Mouse (Mus musculus): ENCODE results near the gene Lrp8.

DNA sequence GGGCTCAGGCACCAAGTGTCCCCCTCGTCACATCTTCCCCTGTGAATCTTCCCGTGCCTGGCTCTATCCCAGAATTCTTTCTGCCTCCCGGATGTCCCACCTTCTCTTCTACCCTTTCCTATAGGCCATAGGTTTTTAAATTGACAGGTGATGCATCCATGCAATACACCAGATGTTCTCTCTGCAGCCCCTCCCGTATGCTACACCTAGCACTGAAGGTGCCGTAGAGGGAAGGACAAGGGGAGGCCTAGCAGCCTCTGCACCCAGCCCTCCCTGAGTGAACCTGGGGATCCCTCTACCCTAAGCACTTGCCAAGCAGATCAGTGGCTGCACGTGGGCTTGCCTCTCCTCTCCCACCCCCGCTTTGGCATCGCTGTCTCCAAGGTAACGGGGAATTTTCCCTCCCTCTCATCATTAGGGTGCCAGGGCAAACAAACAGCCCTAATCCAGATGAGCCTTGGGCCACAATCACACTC, 20.9 kb downstream of the Lrp8 start:
- no peak for TF ChIP-seq EP300 (IDR thresholded peaks at IDR 0.05; ENCODE audit: low read depth)
- no peak for TF ChIP-seq CTCF (IDR thresholded peaks at IDR 0.05; ENCODE audit: low read depth)
